Mouse (Mus musculus) erythroblast, embryonic 14.5 days (primary cell): ENCODE data around the gene Slc48a1. TPM values are rescaled to one million over a fixed set of nuclear protein-coding genes. Genes with fewer than 3 reads are reported as not detected.
A peak's percentile ranks its signal among the peaks of the same experiment; 100 is the strongest.

Experiments used
- H3K27me3 ChIP-seq: 2 replicates; pipeline ENCODE4 v1.6.1; 2012; ENCODE audit warnings: inconsistent platforms; ENCODE audit not compliant: control insufficient read depth
- H3K36me3 ChIP-seq: 2 replicates; pipeline ENCODE4 v1.6.1; 2012; ENCODE audit warnings: mild to moderate bottlenecking, inconsistent platforms; ENCODE audit not compliant: control insufficient read depth
- H3K4me1 ChIP-seq: 2 replicates; pipeline ENCODE4 v1.6.1; 2012; ENCODE audit warnings: inconsistent platforms; ENCODE audit not compliant: control insufficient read depth
- H3K4me3 ChIP-seq: replicated peaks from 2 replicates; pipeline ENCODE3; 2012; ENCODE audit warnings: moderate library complexity, mild to moderate bottlenecking, inconsistent platforms
- H3K9me3 ChIP-seq: 2 replicates; pipeline ENCODE4 v1.6.1; 2012; ENCODE audit warnings: low read length, inconsistent platforms, mixed read lengths; ENCODE audit not compliant: control insufficient read depth
- GATA1 ChIP-seq: IDR thresholded peaks from 2 replicates; pipeline ENCODE4 v1.6.1; 2012; ENCODE audit warnings: low read length, inconsistent platforms, mixed read lengths
- TAL1 ChIP-seq: IDR thresholded peaks from 3 replicates; pipeline ENCODE4 v1.6.1; 2012; ENCODE audit warnings: low read length, inconsistent platforms, mixed read lengths
- polyA plus RNA-seq: library from polyadenylated mRNA; stranded (reverse); fragments of >175 nt; gene quantifications from 2 replicates; pipeline ENCODE4 v1.2.3, GENCODE M21; 2012

Slc48a1 gene
- polyA plus RNA-seq, 1 experiment: 32.7 TPM

DNA sequence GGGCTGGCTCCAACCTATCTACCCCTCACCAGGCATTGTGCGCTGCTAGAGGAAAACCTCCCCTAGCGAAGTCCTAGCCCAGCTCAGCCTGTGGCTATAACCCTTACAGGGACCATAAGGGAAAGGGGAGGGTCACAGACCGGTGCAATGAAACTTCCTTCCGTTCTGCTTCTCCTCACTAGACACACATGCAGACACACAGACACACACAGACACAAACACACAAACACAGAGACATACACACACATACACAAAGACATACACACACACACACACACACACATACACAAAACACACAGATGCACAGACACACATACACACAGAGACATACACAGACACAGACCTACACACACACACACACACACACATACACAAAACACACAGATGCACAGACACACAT, 35.7 kb upstream of the Slc48a1 start:
- H3K9me3 ChIP-seq: no peaks in the 10 kb centered on the region
- no peak overlapping the region for H3K4me3 ChIP-seq
- peaks cover 44% of the 10 kb centered on the region for H3K4me1 ChIP-seq
- H3K27me3 ChIP-seq: no peaks in the 10 kb centered on the region
- H3K36me3 ChIP-seq: no peaks in the 10 kb centered on the region
- no peak for TF ChIP-seq GATA1
- no peak for TF ChIP-seq TAL1

DNA sequence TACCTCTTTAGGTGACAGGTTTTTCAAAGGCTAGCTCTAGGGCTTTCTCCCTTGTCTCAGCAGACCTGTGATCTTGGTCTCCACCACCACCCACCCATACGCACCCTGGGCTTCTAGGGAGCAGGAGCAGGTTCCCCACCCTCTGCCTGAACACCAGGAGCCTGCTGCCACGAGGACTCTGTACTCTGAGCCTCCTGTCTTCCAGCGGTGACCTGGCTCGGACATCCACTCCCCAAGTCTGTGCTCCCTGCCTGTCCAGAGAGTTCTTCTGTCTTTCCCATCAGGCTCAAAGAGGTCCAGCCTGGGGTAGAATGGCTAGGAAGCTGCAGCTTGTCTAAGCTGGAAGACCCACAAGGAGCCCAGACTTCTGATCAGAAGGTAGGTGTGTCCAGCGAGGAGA, 35.1 kb upstream of the Slc48a1 start:
- Histone ChIP-seq H3K4me1 (peaks cover 47% of the 10 kb centered on the region), H3K4me3 (no peak overlapping the region), H3K27me3 (no peaks in the 10 kb centered on the region), H3K36me3 (no peaks in the 10 kb centered on the region), H3K9me3 (no peaks in the 10 kb centered on the region)
- no peak for TF ChIP-seq GATA1
- TF ChIP-seq TAL1: no peak

DNA sequence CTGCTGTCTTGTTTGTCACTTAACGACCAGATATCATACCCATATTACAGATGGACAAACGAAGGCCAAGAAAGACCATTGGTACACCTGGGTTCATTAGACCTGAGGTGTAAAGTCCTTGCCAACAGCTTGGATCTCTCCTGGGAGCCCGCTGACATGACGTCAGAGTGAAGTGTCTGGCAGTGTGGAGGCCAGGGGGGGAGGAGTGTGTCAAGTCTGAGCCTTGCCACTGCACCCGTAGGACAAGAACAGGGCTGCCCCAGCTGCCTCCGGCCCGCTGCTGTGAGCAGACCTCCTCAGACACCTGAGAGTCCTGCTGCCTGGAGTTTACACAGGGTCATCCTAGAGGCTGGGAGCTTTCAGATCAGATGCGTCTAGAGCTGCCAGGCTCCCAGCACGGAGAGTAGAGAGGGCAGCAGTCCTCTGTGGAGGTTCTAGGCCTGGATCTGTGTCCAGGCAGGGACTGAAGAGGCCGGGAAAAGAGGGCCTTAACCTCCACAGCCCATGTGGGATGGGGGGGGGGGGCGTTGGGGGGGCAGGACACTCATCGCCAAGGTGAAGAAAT, 34.3 kb upstream of the Slc48a1 start:
- TF ChIP-seq TAL1: no peak
- no peak for TF ChIP-seq GATA1
- Histone ChIP-seq H3K27me3 (no peaks in the 10 kb centered on the region), H3K4me3 (no peak overlapping the region), H3K36me3 (no peaks in the 10 kb centered on the region), H3K4me1 (peaks cover 51% of the 10 kb centered on the region), H3K9me3 (no peaks in the 10 kb centered on the region)

- Histone ChIP-seq H3K27me3 (no peaks in the 10 kb centered on the region), H3K4me3 (no peak overlapping the region), H3K4me1 (peaks cover 52% of the 10 kb centered on the region), H3K36me3 (no peaks in the 10 kb centered on the region), H3K9me3 (no peaks in the 10 kb centered on the region)
- TF ChIP-seq TAL1 (no peak), GATA1 (no peak)
Observed at GRCm38 (mm10) chr15:97744930-97745329, 33.4 kb upstream of the Slc48a1 start.

DNA sequence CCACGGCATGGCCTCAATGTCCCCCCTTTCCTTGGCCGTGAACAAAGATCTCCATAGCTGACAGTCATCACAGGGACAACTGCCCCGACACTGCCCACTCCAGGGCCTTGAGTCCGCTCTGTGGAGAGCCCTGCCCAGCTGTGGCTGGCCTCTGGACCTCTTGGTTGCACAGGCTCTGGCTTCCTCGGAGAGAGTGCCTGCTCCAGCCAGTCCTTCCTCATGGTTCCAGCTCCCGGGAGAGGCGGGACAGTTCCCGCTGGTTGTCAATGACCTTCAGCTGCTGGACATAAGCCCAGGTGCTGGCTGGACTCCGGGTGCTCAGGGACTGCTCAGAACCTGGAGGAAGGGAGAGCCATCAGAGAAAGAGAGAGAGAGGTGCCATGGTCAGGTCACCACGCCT, 33.0 kb upstream of the Slc48a1 start:
- Histone ChIP-seq H3K4me1 (peaks cover 52% of the 10 kb centered on the region), H3K27me3 (no peaks in the 10 kb centered on the region), H3K9me3 (no peaks in the 10 kb centered on the region), H3K4me3 (no peak overlapping the region), H3K36me3 (no peaks in the 10 kb centered on the region)
- no peak for TF ChIP-seq GATA1
- no peak for TF ChIP-seq TAL1

DNA sequence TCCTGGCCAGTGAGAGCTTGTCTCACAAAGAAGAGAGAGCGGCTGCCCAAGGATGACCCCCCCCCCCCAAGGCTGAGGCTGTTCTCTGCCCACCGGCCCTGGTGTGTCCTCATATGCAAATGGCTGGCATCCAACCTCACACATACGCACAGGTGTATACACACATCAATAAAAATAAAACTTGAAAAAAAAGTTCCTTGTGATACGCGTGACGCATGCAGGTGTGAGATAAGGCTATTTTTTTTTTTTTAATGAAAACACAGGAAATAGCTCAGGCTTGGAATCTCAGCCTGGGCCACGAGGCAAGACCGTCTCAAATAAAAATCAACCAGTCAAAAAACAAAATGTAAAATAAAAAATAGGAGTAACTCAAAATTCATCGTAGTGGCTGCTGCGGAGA, 32.0 kb upstream of the Slc48a1 start:
- peaks cover 56% of the 10 kb centered on the region for H3K4me1 ChIP-seq
- TF ChIP-seq TAL1 (no peak), GATA1 (no peak)

GRCm38 (mm10) chr15:97746748-97747147, 31.6 kb upstream of the Slc48a1 start:
- H3K4me3 ChIP-seq: peak overlapping the region; percentile 26
- H3K4me1 ChIP-seq: peaks cover 56% of the 10 kb centered on the region
- no peaks in the 10 kb centered on the region for H3K27me3 ChIP-seq
- H3K36me3 ChIP-seq: no peaks in the 10 kb centered on the region
- no peaks in the 10 kb centered on the region for H3K9me3 ChIP-seq
- TF ChIP-seq TAL1 (0 out of 3 replicates have a peak, but pooled peaks have one; percentile 27), GATA1 (peak; percentile 27; the same call in 1 of the 2 replicates)

More for the DNA sequence above, 32.0 kb upstream of the Slc48a1 start:
- no peaks in the 10 kb centered on the region for H3K27me3 ChIP-seq
- H3K36me3 ChIP-seq: no peaks in the 10 kb centered on the region
- H3K4me3 ChIP-seq: peak overlapping the region; percentile 26
- no peaks in the 10 kb centered on the region for H3K9me3 ChIP-seq

DNA sequence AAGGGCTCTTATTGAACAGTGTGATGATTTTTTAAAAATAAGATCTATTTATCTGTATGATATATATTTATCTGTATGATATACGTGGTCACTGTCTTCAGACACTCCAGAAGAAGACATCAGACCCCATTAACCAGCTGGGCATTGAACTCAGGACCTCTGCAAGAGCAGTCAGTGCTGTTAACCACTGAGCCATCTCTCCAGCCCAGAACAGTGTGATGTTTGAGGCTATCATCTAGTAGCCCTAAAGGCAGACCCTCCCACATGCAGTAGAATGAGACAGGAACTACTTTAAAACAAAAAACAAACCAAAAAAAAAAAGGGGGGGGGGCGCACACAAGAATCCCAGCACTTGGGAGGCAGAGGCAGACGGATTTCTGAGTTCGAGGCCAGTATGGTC, 30.8 kb upstream of the Slc48a1 start:
- Histone ChIP-seq H3K4me1 (peaks cover 56% of the 10 kb centered on the region), H3K4me3 (no peak overlapping the region), H3K36me3 (no peaks in the 10 kb centered on the region), H3K9me3 (no peaks in the 10 kb centered on the region), H3K27me3 (no peaks in the 10 kb centered on the region)
- TF ChIP-seq TAL1: no peak
- TF ChIP-seq GATA1: no peak

GRCm38 (mm10) chr15:97748309-97748708, 30.0 kb upstream of the Slc48a1 start:
- H3K4me1 ChIP-seq: peaks cover 56% of the 10 kb centered on the region

GRCm38 (mm10) chr15:97748964-97749363, 29.4 kb upstream of the Slc48a1 start:
- Histone ChIP-seq H3K4me1 (peaks cover 55% of the 10 kb centered on the region), H3K27me3 (no peaks in the 10 kb centered on the region), H3K4me3 (no peak overlapping the region), H3K9me3 (no peaks in the 10 kb centered on the region), H3K36me3 (no peaks in the 10 kb centered on the region)
- TF ChIP-seq TAL1 (no peak), GATA1 (no peak)

More at GRCm38 (mm10) chr15:97748309-97748708, 30.0 kb upstream of the Slc48a1 start:
- TF ChIP-seq GATA1: no peak
- no peak for TF ChIP-seq TAL1
- H3K27me3 ChIP-seq: no peaks in the 10 kb centered on the region
- no peak overlapping the region for H3K4me3 ChIP-seq
- H3K36me3 ChIP-seq: no peaks in the 10 kb centered on the region
- H3K9me3 ChIP-seq: no peaks in the 10 kb centered on the region
